Mouse (Mus musculus) lung, postnatal 4 days (tissue): ENCODE results near the gene Ssbp2.

Experiments
- DNase-seq, 2 experiments: peaks; one replicate each; pipeline ENCODE4 v3.0.0; 2021

The Ssbp2 gene

GRCm38 (mm10) chr13:91536711-91537110 lies 76.6 kb downstream of the Ssbp2 start:
- DNase-seq, result no peak

- DNase-seq, result no peak
Observed at GRCm38 (mm10) chr13:91540145-91541068, 80.3 kb downstream of the Ssbp2 start.

GRCm38 (mm10) chr13:91541069-91541429 lies 81.0 kb downstream of the Ssbp2 start:
- no peak for DNase-seq

- DNase-seq, result no peak
Observed at GRCm38 (mm10) chr13:91543555-91543954, 83.5 kb downstream of the Ssbp2 start.

GRCm38 (mm10) chr13:91564047-91564446 lies 104.0 kb downstream of the Ssbp2 start:
- no peak for DNase-seq

GRCm38 (mm10) chr13:91564755-91565154 lies 104.7 kb downstream of the Ssbp2 start:
- no peak for DNase-seq

GRCm38 (mm10) chr13:91581504-91581903 lies 121.4 kb downstream of the Ssbp2 start:
- no peak for DNase-seq

GRCm38 (mm10) chr13:91582212-91582611 lies 122.1 kb downstream of the Ssbp2 start:
- DNase-seq, result no peak

- no peak for DNase-seq
Observed at GRCm38 (mm10) chr13:91586368-91586767, 126.3 kb downstream of the Ssbp2 start.

- no peak for DNase-seq
Observed at GRCm38 (mm10) chr13:91588475-91588874, 128.4 kb downstream of the Ssbp2 start.

GRCm38 (mm10) chr13:91591863-91592262 lies 131.8 kb downstream of the Ssbp2 start:
- DNase-seq, result no peak

- no peak for DNase-seq
Observed at GRCm38 (mm10) chr13:91595284-91595683, 135.2 kb downstream of the Ssbp2 start.

GRCm38 (mm10) chr13:91599594-91599993 lies 139.5 kb downstream of the Ssbp2 start:
- DNase-seq, result no peak

- no peak for DNase-seq
Observed at GRCm38 (mm10) chr13:91605043-91605840, 145.2 kb downstream of the Ssbp2 start.

- DNase-seq, result no peak
Observed at GRCm38 (mm10) chr13:91610601-91611000, 150.5 kb downstream of the Ssbp2 start.

- no peak for DNase-seq
Observed at GRCm38 (mm10) chr13:91611909-91612308, 151.8 kb downstream of the Ssbp2 start.

- no peak for DNase-seq
Observed at GRCm38 (mm10) chr13:91612578-91612977, 152.5 kb downstream of the Ssbp2 start.

GRCm38 (mm10) chr13:91616050-91616449 lies 156.0 kb downstream of the Ssbp2 start:
- no peak for DNase-seq

- no peak for DNase-seq
Observed at GRCm38 (mm10) chr13:91616876-91617275, 156.8 kb downstream of the Ssbp2 start.

GRCm38 (mm10) chr13:91619431-91619830 lies 159.3 kb downstream of the Ssbp2 start:
- no peak for DNase-seq

GRCm38 (mm10) chr13:91620541-91620940 lies 160.5 kb downstream of the Ssbp2 start:
- no peak for DNase-seq

- DNase-seq, result no peak
Observed at GRCm38 (mm10) chr13:91631291-91631799, 171.3 kb downstream of the Ssbp2 start.

GRCm38 (mm10) chr13:91634123-91634522 lies 174.0 kb downstream of the Ssbp2 start:
- DNase-seq, result no peak

GRCm38 (mm10) chr13:91635957-91636356 lies 175.9 kb downstream of the Ssbp2 start:
- no peak for DNase-seq
